Mouse (Mus musculus): Measurements from ENCODE around the gene Spock1. TPM values are rescaled to one million over a fixed set of nuclear protein-coding genes. Genes with fewer than 3 reads are reported as not detected.

The Spock1 gene
- total RNA-seq, 1 experiment = 0.40 TPM

GRCm38 (mm10) chr13:57573501-57573900 is 334.6 kb downstream of the Spock1 start:
- no peak for DNase-seq (ENCODE audit: low read depth, low spot score)
- no peak overlapping the region for H3K27ac ChIP-seq (ENCODE audit: insufficient read depth, low read depth, low read length, poor library complexity, severe bottlenecking)
- H3K4me3 ChIP-seq (ENCODE audit: insufficient read depth in 1 of 2, low read depth in 1 of 2, low read length in 2 of 2, poor library complexity in 1 of 2, severe bottlenecking in 1 of 2) = no peak overlapping the region
- H3K36me3 ChIP-seq (ENCODE audit: control insufficient read depth, insufficient read depth, low read length, poor library complexity, severe bottlenecking) = no peaks in the 10 kb centered on the region
- no peaks in the 10 kb centered on the region for H3K4me1 ChIP-seq (ENCODE audit: control insufficient read depth in 2 of 2, insufficient read depth in 2 of 2, low read length in 2 of 2, poor library complexity in 1 of 2)
- in situ Hi-C loops (cut with MboI; ENCODE audit: low sequenced_read_pairs in 2 of 2, unreplicated experiment in 2 of 2) = no loop called here
- H3K9ac ChIP-seq (ENCODE audit: insufficient read depth, low read depth, low read length, poor library complexity, severe bottlenecking) = no peak overlapping the region
- TF ChIP-seq HCFC1 (IDR thresholded peaks at IDR 0.05; ENCODE audit: borderline replicate concordance, insufficient read depth, low read length) (no peak), ZC3H11A (IDR thresholded peaks at IDR 0.05; ENCODE audit: borderline replicate concordance, low read depth, low read length) (no peak), ZNF384 (IDR thresholded peaks at IDR 0.05; ENCODE audit: low read depth, low read length) (no peak), MAFK (IDR thresholded peaks at IDR 0.05; ENCODE audit: insufficient read depth, low read depth, low read length) (no peak)
- H3K9me3 ChIP-seq (ENCODE audit: control insufficient read depth, insufficient read depth, low read depth, low read length) = no peaks in the 10 kb centered on the region

GRCm38 (mm10) chr13:57568404-57568803 is 339.7 kb downstream of the Spock1 start:
- in situ Hi-C loops (cut with MboI; ENCODE audit: low sequenced_read_pairs in 2 of 2, unreplicated experiment in 2 of 2) = no loop called here
- TF ChIP-seq CHD2 (IDR thresholded peaks at IDR 0.05; ENCODE audit: low read depth, low read length) (no peak), MAFK (IDR thresholded peaks at IDR 0.05; ENCODE audit: insufficient read depth, low read depth, low read length) (peak; percentile 100), HCFC1 (IDR thresholded peaks at IDR 0.05; ENCODE audit: borderline replicate concordance, insufficient read depth, low read length) (no peak), ZC3H11A (IDR thresholded peaks at IDR 0.05; ENCODE audit: borderline replicate concordance, low read depth, low read length) (no peak), ZNF384 (IDR thresholded peaks at IDR 0.05; ENCODE audit: low read depth, low read length) (no peak)

GRCm38 (mm10) chr13:57555186-57555585 is 352.9 kb downstream of the Spock1 start:
- TF ChIP-seq ZNF384 (IDR thresholded peaks at IDR 0.05; ENCODE audit: low read depth, low read length) (no peak), MAFK (IDR thresholded peaks at IDR 0.05; ENCODE audit: insufficient read depth, low read depth, low read length) (no peak), CHD2 (IDR thresholded peaks at IDR 0.05; ENCODE audit: low read depth, low read length) (no peak), ZC3H11A (IDR thresholded peaks at IDR 0.05; ENCODE audit: borderline replicate concordance, low read depth, low read length) (no peak), HCFC1 (IDR thresholded peaks at IDR 0.05; ENCODE audit: borderline replicate concordance, insufficient read depth, low read length) (no peak)
- Histone ChIP-seq H3K4me3 (ENCODE audit: insufficient read depth in 1 of 2, low read depth in 1 of 2, low read length in 2 of 2, poor library complexity in 1 of 2, severe bottlenecking in 1 of 2) (no peak overlapping the region), H3K4me1 (ENCODE audit: control insufficient read depth in 2 of 2, insufficient read depth in 2 of 2, low read length in 2 of 2, poor library complexity in 1 of 2) (peaks cover 0 to 5% of the 10 kb centered on the region in 2 experiments; a peak in 3 of 4 replicates), H3K27ac (ENCODE audit: insufficient read depth, low read depth, low read length, poor library complexity, severe bottlenecking) (no peak overlapping the region), H3K9ac (ENCODE audit: insufficient read depth, low read depth, low read length, poor library complexity, severe bottlenecking) (no peak overlapping the region), H3K9me3 (ENCODE audit: control insufficient read depth, insufficient read depth, low read depth, low read length) (no peaks in the 10 kb centered on the region), H3K36me3 (ENCODE audit: control insufficient read depth, insufficient read depth, low read length, poor library complexity, severe bottlenecking) (no peaks in the 10 kb centered on the region)
- in situ Hi-C loops (cut with MboI; ENCODE audit: low sequenced_read_pairs in 2 of 2, unreplicated experiment in 2 of 2) = no loop called here
- DNase-seq (ENCODE audit: low read depth, low spot score) = no peak

More at GRCm38 (mm10) chr13:57568404-57568803, 339.7 kb downstream of the Spock1 start:
- no peak for DNase-seq (ENCODE audit: low read depth, low spot score)
- H3K27ac ChIP-seq (ENCODE audit: insufficient read depth, low read depth, low read length, poor library complexity, severe bottlenecking) = no peak overlapping the region
- H3K36me3 ChIP-seq (ENCODE audit: control insufficient read depth, insufficient read depth, low read length, poor library complexity, severe bottlenecking) = no peaks in the 10 kb centered on the region
- no peaks in the 10 kb centered on the region for H3K4me1 ChIP-seq (ENCODE audit: control insufficient read depth in 2 of 2, insufficient read depth in 2 of 2, low read length in 2 of 2, poor library complexity in 1 of 2)
- no peaks in the 10 kb centered on the region for H3K9me3 ChIP-seq (ENCODE audit: control insufficient read depth, insufficient read depth, low read depth, low read length)
- H3K4me3 ChIP-seq (ENCODE audit: insufficient read depth in 1 of 2, low read depth in 1 of 2, low read length in 2 of 2, poor library complexity in 1 of 2, severe bottlenecking in 1 of 2) = no peak overlapping the region
- no peak overlapping the region for H3K9ac ChIP-seq (ENCODE audit: insufficient read depth, low read depth, low read length, poor library complexity, severe bottlenecking)

- H3K4me1 ChIP-seq (ENCODE audit: control insufficient read depth in 2 of 2, insufficient read depth in 2 of 2, low read length in 2 of 2, poor library complexity in 1 of 2) = peaks cover 0 to 5% of the 10 kb centered on the region in 2 experiments; a peak in 2 of 4 replicates
- H3K27ac ChIP-seq (ENCODE audit: insufficient read depth, low read depth, low read length, poor library complexity, severe bottlenecking) = no peak overlapping the region
- in situ Hi-C loops (cut with MboI; ENCODE audit: low sequenced_read_pairs in 2 of 2, unreplicated experiment in 2 of 2) = no loop called here
- DNase-seq (ENCODE audit: low read depth, low spot score) = peak; percentile 80
- no peaks in the 10 kb centered on the region for H3K9me3 ChIP-seq (ENCODE audit: control insufficient read depth, insufficient read depth, low read depth, low read length)
- no peak overlapping the region for H3K9ac ChIP-seq (ENCODE audit: insufficient read depth, low read depth, low read length, poor library complexity, severe bottlenecking)
- no peaks in the 10 kb centered on the region for H3K36me3 ChIP-seq (ENCODE audit: control insufficient read depth, insufficient read depth, low read length, poor library complexity, severe bottlenecking)
- H3K4me3 ChIP-seq (ENCODE audit: insufficient read depth in 1 of 2, low read depth in 1 of 2, low read length in 2 of 2, poor library complexity in 1 of 2, severe bottlenecking in 1 of 2) = no peak overlapping the region
- TF ChIP-seq MAFK (IDR thresholded peaks at IDR 0.05; ENCODE audit: insufficient read depth, low read depth, low read length) = 0 out of 2 replicates have a peak, but pooled peaks have one; percentile 31
- TF ChIP-seq ZNF384 (IDR thresholded peaks at IDR 0.05; ENCODE audit: low read depth, low read length) = no peak
- peak; percentile 34; the same call in 1 of the 2 replicates for TF ChIP-seq ZC3H11A (IDR thresholded peaks at IDR 0.05; ENCODE audit: borderline replicate concordance, low read depth, low read length)
These were observed 358.4 kb downstream of the Spock1 start for GRCm38 (mm10) chr13:57549743-57550142.

All from ES-E14 (cell line).